Mouse (Mus musculus): ENCODE measurements around the gene Ttc27.

Ttc27 gene

GRCm38 (mm10) chr17:74732872-74733271, 15.3 kb downstream of the Ttc27 start:
- CTCF ChIA-PET, result interaction anchor here (0.6 to 1.3 kb wide), 13 partner anchors 10 to 377 kb away, joined by 3 to 15 read pairs (median 3); partner anchors contain the start of gene Ltbp1 (in 2 of the 4)
- POLR2A ChIA-PET, result interaction anchor here in 1 of 4 experiments (0.6 to 1.6 kb wide), 5 partner anchors 12 to 196 kb away, joined by 3 to 5 read pairs (median 3); no protein-coding TSS in a partner anchor

GRCm38 (mm10) chr17:74735392-74735791, 17.9 kb downstream of the Ttc27 start:
- CTCF ChIA-PET, result no interaction called here
- POLR2A ChIA-PET, result interaction anchor here in 2 of 4 experiments (0.6 to 2.4 kb wide), 4 partner anchors 9 to 93 kb away, joined by 3 to 10 read pairs (median 3); no protein-coding TSS in a partner anchor

- CTCF ChIA-PET, result no interaction called here
- POLR2A ChIA-PET, result no interaction called here
Measured at GRCm38 (mm10) chr17:74749659-74750058, 32.1 kb downstream of the Ttc27 start.

- CTCF ChIA-PET, result interaction anchor here in 1 of 4 experiments (0.5 kb wide), 1 partner anchor 433 kb away, joined by 5 read pairs; no protein-coding TSS in a partner anchor
Measured at GRCm38 (mm10) chr17:74751026-74751425, 33.5 kb downstream of the Ttc27 start.

GRCm38 (mm10) chr17:74752906-74753627, 35.5 kb downstream of the Ttc27 start:
- ChIA-PET CTCF (interaction anchor here in 2 of 4 experiments (0.6 to 0.7 kb wide), 2 partner anchors 58 to 428 kb away, joined by 3 read pairs; no protein-coding TSS in a partner anchor), POLR2A (no interaction called here)

More at GRCm38 (mm10) chr17:74751026-74751425, 33.5 kb downstream of the Ttc27 start:
- POLR2A ChIA-PET, result interaction anchor here in 1 of 4 experiments (0.9 kb wide), 1 partner anchor 223 kb away, joined by 3 read pairs; the partner anchor contains the start of gene Birc6

- CTCF ChIA-PET, result interaction anchor here in 2 of 4 experiments (0.6 to 0.7 kb wide), 2 partner anchors 57 to 427 kb away, joined by 3 read pairs; no protein-coding TSS in a partner anchor
- POLR2A ChIA-PET, result no interaction called here
Measured at GRCm38 (mm10) chr17:74753628-74754104, 36.1 kb downstream of the Ttc27 start.

- CTCF ChIA-PET, result no interaction called here
- POLR2A ChIA-PET, result interaction anchor here in 1 of 4 experiments (1.2 to 4.3 kb wide), 2 partner anchors 15 to 31 kb away, joined by 3 to 22 read pairs; no protein-coding TSS in a partner anchor
Measured at GRCm38 (mm10) chr17:74754369-74755118, 37.0 kb downstream of the Ttc27 start.

- CTCF ChIA-PET, result interaction anchor here in 3 of 4 experiments (0.5 to 1.4 kb wide), 6 partner anchors 11 to 768 kb away, joined by 3 to 5 read pairs (median 3); no protein-coding TSS in a partner anchor
- POLR2A ChIA-PET, result interaction anchor here in 3 of 4 experiments (0.7 to 3.2 kb wide), 5 partner anchors 12 to 242 kb away, joined by 3 to 22 read pairs (median 3); partner anchors contain the start of genes Birc6 (in 1 of the 3) and Ttc27 (in 1 of the 3)
Measured at GRCm38 (mm10) chr17:74769390-74769811, 51.9 kb downstream of the Ttc27 start.

- POLR2A ChIA-PET, result interaction anchor here in 1 of 4 experiments (0.6 to 1.1 kb wide), 2 partner anchors 16 to 418 kb away, joined by 3 read pairs; no protein-coding TSS in a partner anchor
- CTCF ChIA-PET, result no interaction called here
Measured at GRCm38 (mm10) chr17:74772364-74772763, 54.8 kb downstream of the Ttc27 start.

- ChIA-PET POLR2A (interaction anchor here in 2 of 4 experiments (0.6 to 1.2 kb wide), 7 partner anchors 17 to 1686 kb away, joined by 3 to 4 read pairs (median 3); partner anchors contain the start of genes Birc6 (in 1 of the 2) and Ttc27 (in 1 of the 2)), CTCF (interaction anchor here in 1 of 4 experiments (1.0 kb wide), 1 partner anchor 574 kb away, joined by 3 read pairs; no protein-coding TSS in a partner anchor)
Measured at GRCm38 (mm10) chr17:74773556-74773955, 56.0 kb downstream of the Ttc27 start.

- CTCF ChIA-PET, result no interaction called here
- POLR2A ChIA-PET, result interaction anchor here in 1 of 4 experiments (0.7 kb wide), 1 partner anchor 180 kb away, joined by 3 read pairs; no protein-coding TSS in a partner anchor
Measured at GRCm38 (mm10) chr17:74780133-74780532, 62.6 kb downstream of the Ttc27 start.

- POLR2A ChIA-PET, result interaction anchor here in 1 of 4 experiments (0.6 kb wide), 1 partner anchor 22 kb away, joined by 3 read pairs; no protein-coding TSS in a partner anchor
- CTCF ChIA-PET, result no interaction called here
Measured at GRCm38 (mm10) chr17:74780627-74781026, 63.1 kb downstream of the Ttc27 start.

GRCm38 (mm10) chr17:74781911-74782310, 64.4 kb downstream of the Ttc27 start:
- ChIA-PET POLR2A (no interaction called here), CTCF (no interaction called here)

GRCm38 (mm10) chr17:74785586-74785985, 68.1 kb downstream of the Ttc27 start:
- CTCF ChIA-PET, result no interaction called here
- POLR2A ChIA-PET, result interaction anchor here in 2 of 4 experiments (0.8 to 1.6 kb wide), 5 partner anchors 14 to 492 kb away, joined by 3 to 5 read pairs (median 3); partner anchors contain the start of gene Ltbp1 (in 1 of the 2)

GRCm38 (mm10) chr17:74786198-74786734, 68.7 kb downstream of the Ttc27 start:
- ChIA-PET POLR2A (interaction anchor here in 1 of 4 experiments (0.5 to 1.6 kb wide), 5 partner anchors 13 to 280 kb away, joined by 3 to 5 read pairs (median 3); partner anchors contain the start of gene Ltbp1), CTCF (interaction anchor here in 2 of 4 experiments (0.5 to 0.6 kb wide), 2 partner anchors 165 to 219 kb away, joined by 3 read pairs; no protein-coding TSS in a partner anchor)

- POLR2A ChIA-PET, result interaction anchor here in 2 of 4 experiments (0.6 kb wide), 2 partner anchors 537 to 1960 kb away, joined by 3 to 4 read pairs; partner anchors contain the start of gene Ypel5 (in 1 of the 2)
- CTCF ChIA-PET, result interaction anchor here in 1 of 4 experiments (0.8 kb wide), 1 partner anchor 279 kb away, joined by 3 read pairs; no protein-coding TSS in a partner anchor
Measured at GRCm38 (mm10) chr17:74796023-74796699, 78.6 kb downstream of the Ttc27 start.

GRCm38 (mm10) chr17:74799865-74800264, 82.3 kb downstream of the Ttc27 start:
- ChIA-PET POLR2A (interaction anchor here in 1 of 4 experiments (0.8 to 1.6 kb wide), 2 partner anchors 14 to 205 kb away, joined by 3 to 5 read pairs; partner anchors contain the start of gene Ltbp1), CTCF (no interaction called here)
